Mouse (Mus musculus): Measurements from ENCODE around the gene Smyd3. TPM values are rescaled to one million over a fixed set of nuclear protein-coding genes. Genes with fewer than 3 reads are reported as not detected.

The Smyd3 gene
- total and polyA plus RNA-seq, 3 experiments: 3.5 to 19.4 (median 17.1) TPM

GRCm38 (mm10) chr1:179385691-179386090, 132.2 kb downstream of the Smyd3 start:
- Histone ChIP-seq H3K4me3 (ENCODE audit: low read depth, low read length) (no peak overlapping the region), H3K27me3 (ENCODE audit: insufficient read depth, low read length) (no peaks in the 10 kb centered on the region), H3K36me3 (replicated peaks) (peaks cover 7% of the 10 kb centered on the region), H3K4me1 (ENCODE audit: insufficient read depth, low read depth, low read length) (no peaks in the 10 kb centered on the region), H3K9me3 (replicated peaks) (no peaks in the 10 kb centered on the region)
- no peak for TF ChIP-seq GATA2 (IDR thresholded peaks at IDR 0.05; ENCODE audit: borderline replicate concordance, low read depth, low read length)
- TF ChIP-seq TAL1 (conservative IDR thresholded peaks at IDR 0.05; ENCODE audit: low read depth, low read length): no peak
- TF ChIP-seq GATA1 (IDR thresholded peaks at IDR 0.05; ENCODE audit: borderline replicate concordance, low read length): no peak
- TF ChIP-seq CTCF (IDR thresholded peaks at IDR 0.05; ENCODE audit: low read depth, low read length): no peak
- no peak for TF ChIP-seq POLR2AphosphoS5 (IDR thresholded peaks at IDR 0.05; ENCODE audit: insufficient replicate concordance, low read depth, low read length)
- ATAC-seq (ENCODE audit: extremely low read depth, insufficient number of reproducible peaks, low FRiP score, poor library complexity, severe bottlenecking) (no peak), DNase-seq (ENCODE audit: low spot score) (no peak)

- ATAC-seq (ENCODE audit: extremely low read depth, insufficient number of reproducible peaks, low FRiP score, poor library complexity, severe bottlenecking) (no peak), DNase-seq (ENCODE audit: low spot score) (no peak)
These were observed 133.5 kb downstream of the Smyd3 start for GRCm38 (mm10) chr1:179384296-179384695.

GRCm38 (mm10) chr1:179378102-179378501, 139.7 kb downstream of the Smyd3 start:
- Histone ChIP-seq H3K9me3 (replicated peaks) (no peaks in the 10 kb centered on the region), H3K4me3 (ENCODE audit: low read depth, low read length) (no peak overlapping the region), H3K36me3 (replicated peaks) (peaks cover 2% of the 10 kb centered on the region), H3K4me1 (ENCODE audit: insufficient read depth, low read depth, low read length) (no peaks in the 10 kb centered on the region), H3K27me3 (ENCODE audit: insufficient read depth, low read length) (no peaks in the 10 kb centered on the region)
- ATAC-seq (ENCODE audit: extremely low read depth, insufficient number of reproducible peaks, low FRiP score, poor library complexity, severe bottlenecking) (no peak), DNase-seq (ENCODE audit: low spot score) (no peak)
- TF ChIP-seq GATA1 (IDR thresholded peaks at IDR 0.05; ENCODE audit: borderline replicate concordance, low read length): no peak
- TF ChIP-seq POLR2AphosphoS5 (IDR thresholded peaks at IDR 0.05; ENCODE audit: insufficient replicate concordance, low read depth, low read length): no peak
- TF ChIP-seq CTCF (IDR thresholded peaks at IDR 0.05; ENCODE audit: low read depth, low read length): no peak
- no peak for TF ChIP-seq TAL1 (conservative IDR thresholded peaks at IDR 0.05; ENCODE audit: low read depth, low read length)
- no peak for TF ChIP-seq GATA2 (IDR thresholded peaks at IDR 0.05; ENCODE audit: borderline replicate concordance, low read depth, low read length)

More at GRCm38 (mm10) chr1:179384296-179384695, 133.5 kb downstream of the Smyd3 start:
- no peaks in the 10 kb centered on the region for H3K9me3 ChIP-seq (replicated peaks)
- no peak for TF ChIP-seq GATA1 (IDR thresholded peaks at IDR 0.05; ENCODE audit: borderline replicate concordance, low read length)
- TF ChIP-seq TAL1 (conservative IDR thresholded peaks at IDR 0.05; ENCODE audit: low read depth, low read length): no peak
- no peak for TF ChIP-seq GATA2 (IDR thresholded peaks at IDR 0.05; ENCODE audit: borderline replicate concordance, low read depth, low read length)
- no peak for TF ChIP-seq POLR2AphosphoS5 (IDR thresholded peaks at IDR 0.05; ENCODE audit: insufficient replicate concordance, low read depth, low read length)
- no peak for TF ChIP-seq CTCF (IDR thresholded peaks at IDR 0.05; ENCODE audit: low read depth, low read length)
- H3K4me3 ChIP-seq (ENCODE audit: low read depth, low read length): no peak overlapping the region
- H3K27me3 ChIP-seq (ENCODE audit: insufficient read depth, low read length): no peaks in the 10 kb centered on the region
- H3K36me3 ChIP-seq (replicated peaks): peaks cover 7% of the 10 kb centered on the region
- no peaks in the 10 kb centered on the region for H3K4me1 ChIP-seq (ENCODE audit: insufficient read depth, low read depth, low read length)

GRCm38 (mm10) chr1:179374987-179375386, 142.9 kb downstream of the Smyd3 start:
- Histone ChIP-seq H3K36me3 (replicated peaks) (peaks cover 2% of the 10 kb centered on the region), H3K4me3 (ENCODE audit: low read depth, low read length) (no peak overlapping the region), H3K9me3 (replicated peaks) (peaks cover 3% of the 10 kb centered on the region), H3K27me3 (ENCODE audit: insufficient read depth, low read length) (no peaks in the 10 kb centered on the region), H3K4me1 (ENCODE audit: insufficient read depth, low read depth, low read length) (no peaks in the 10 kb centered on the region)
- no peak for ATAC-seq (ENCODE audit: extremely low read depth, insufficient number of reproducible peaks, low FRiP score, poor library complexity, severe bottlenecking)
- DNase-seq (ENCODE audit: low spot score): no peak
- no peak for TF ChIP-seq GATA2 (IDR thresholded peaks at IDR 0.05; ENCODE audit: borderline replicate concordance, low read depth, low read length)
- TF ChIP-seq TAL1 (conservative IDR thresholded peaks at IDR 0.05; ENCODE audit: low read depth, low read length): no peak
- TF ChIP-seq POLR2AphosphoS5 (IDR thresholded peaks at IDR 0.05; ENCODE audit: insufficient replicate concordance, low read depth, low read length): no peak
- no peak for TF ChIP-seq GATA1 (IDR thresholded peaks at IDR 0.05; ENCODE audit: borderline replicate concordance, low read length)
- TF ChIP-seq CTCF (IDR thresholded peaks at IDR 0.05; ENCODE audit: low read depth, low read length): no peak

- H3K9me3 ChIP-seq (replicated peaks): peaks cover 12% of the 10 kb centered on the region
- ATAC-seq (ENCODE audit: extremely low read depth, insufficient number of reproducible peaks, low FRiP score, poor library complexity, severe bottlenecking) (no peak), DNase-seq (ENCODE audit: low spot score) (no peak)
- no peak overlapping the region for H3K4me3 ChIP-seq (ENCODE audit: low read depth, low read length)
- peaks cover 2% of the 10 kb centered on the region for H3K36me3 ChIP-seq (replicated peaks)
- H3K27me3 ChIP-seq (ENCODE audit: insufficient read depth, low read length): no peaks in the 10 kb centered on the region
- no peak for TF ChIP-seq GATA2 (IDR thresholded peaks at IDR 0.05; ENCODE audit: borderline replicate concordance, low read depth, low read length)
- TF ChIP-seq TAL1 (conservative IDR thresholded peaks at IDR 0.05; ENCODE audit: low read depth, low read length): no peak
- TF ChIP-seq POLR2AphosphoS5 (IDR thresholded peaks at IDR 0.05; ENCODE audit: insufficient replicate concordance, low read depth, low read length): no peak
- no peak for TF ChIP-seq GATA1 (IDR thresholded peaks at IDR 0.05; ENCODE audit: borderline replicate concordance, low read length)
- no peak for TF ChIP-seq CTCF (IDR thresholded peaks at IDR 0.05; ENCODE audit: low read depth, low read length)
- H3K4me1 ChIP-seq (ENCODE audit: insufficient read depth, low read depth, low read length): no peaks in the 10 kb centered on the region
These were observed 143.9 kb downstream of the Smyd3 start for GRCm38 (mm10) chr1:179373911-179374310.

GRCm38 (mm10) chr1:179371191-179371590, 146.7 kb downstream of the Smyd3 start:
- ATAC-seq (ENCODE audit: extremely low read depth, insufficient number of reproducible peaks, low FRiP score, poor library complexity, severe bottlenecking) (no peak), DNase-seq (ENCODE audit: low spot score) (no peak)
- Histone ChIP-seq H3K27me3 (ENCODE audit: insufficient read depth, low read length) (no peaks in the 10 kb centered on the region), H3K4me1 (ENCODE audit: insufficient read depth, low read depth, low read length) (no peaks in the 10 kb centered on the region), H3K9me3 (replicated peaks) (peaks cover 12% of the 10 kb centered on the region), H3K36me3 (replicated peaks) (peaks cover 5% of the 10 kb centered on the region), H3K4me3 (ENCODE audit: low read depth, low read length) (no peak overlapping the region)
- TF ChIP-seq CTCF (IDR thresholded peaks at IDR 0.05; ENCODE audit: low read depth, low read length) (no peak), TAL1 (conservative IDR thresholded peaks at IDR 0.05; ENCODE audit: low read depth, low read length) (no peak), GATA1 (IDR thresholded peaks at IDR 0.05; ENCODE audit: borderline replicate concordance, low read length) (no peak), POLR2AphosphoS5 (IDR thresholded peaks at IDR 0.05; ENCODE audit: insufficient replicate concordance, low read depth, low read length) (no peak), GATA2 (IDR thresholded peaks at IDR 0.05; ENCODE audit: borderline replicate concordance, low read depth, low read length) (no peak)

All from G1E (cell line).